Mouse (Mus musculus) mammary gland, adult 2 months (tissue): ENCODE measurements around the gene Gm43517. TPM values are rescaled to one million over a fixed set of nuclear protein-coding genes. Genes with fewer than 3 reads are reported as not detected.

Experiments
- polyA plus RNA-seq: library from polyadenylated mRNA; depleted of rRNA; stranded (reverse); fragments of >200 nt; gene quantifications from 2 replicates; pipeline ENCODE4 v1.2.3, GENCODE M21; 2012; ENCODE audit warnings: low replicate concordance; rRNA removed

The Gm43517 gene
- polyA plus RNA-seq: not detected in 2 replicates

GRCm38 (mm10) chr12:49384876-49385630, at the start of gene Gm43517:
Gene Gm43517, plus strand, starts transcription at chr12:49385174.

GRCm38 (mm10) chr12:49382565-49383520, 2.1 kb upstream of the Gm43517 start, which contains the start of gene Foxg1:
Gene Foxg1, plus strand, starts transcription at chr12:49382660.

Other genes starting within 250 kb of the Gm43517 start
- not detected in 2 replicates for gene Foxg1, start 2.5 kb upstream of the Gm43517 start, polyA plus RNA-seq